Mouse (Mus musculus) liver, adult 2 months (tissue): Measurements from ENCODE around the gene Agps.

Experiments used
- CTCF ChIP-seq: fragments of 200-500 bp; IDR thresholded peaks from 2 replicates; pipeline ENCODE4 v1.5.1; 2011; ENCODE audit warnings: low read depth, low read length, control low read depth
- POLR2A ChIP-seq: fragments of 200-500 bp; IDR thresholded peaks from 2 replicates; pipeline ENCODE4 v1.6.1; 2011; ENCODE audit warnings: low read length, control low read depth; ENCODE audit not compliant: insufficient read depth; ENCODE audit errors: extremely low read depth

GRCm38 (mm10) chr2:75933541-75933940, 101.6 kb downstream of the Agps start:
- TF ChIP-seq POLR2A: no peak
- TF ChIP-seq CTCF: no peak
